Mouse (Mus musculus): ENCODE measurements around the gene Prkab1.

DNA sequence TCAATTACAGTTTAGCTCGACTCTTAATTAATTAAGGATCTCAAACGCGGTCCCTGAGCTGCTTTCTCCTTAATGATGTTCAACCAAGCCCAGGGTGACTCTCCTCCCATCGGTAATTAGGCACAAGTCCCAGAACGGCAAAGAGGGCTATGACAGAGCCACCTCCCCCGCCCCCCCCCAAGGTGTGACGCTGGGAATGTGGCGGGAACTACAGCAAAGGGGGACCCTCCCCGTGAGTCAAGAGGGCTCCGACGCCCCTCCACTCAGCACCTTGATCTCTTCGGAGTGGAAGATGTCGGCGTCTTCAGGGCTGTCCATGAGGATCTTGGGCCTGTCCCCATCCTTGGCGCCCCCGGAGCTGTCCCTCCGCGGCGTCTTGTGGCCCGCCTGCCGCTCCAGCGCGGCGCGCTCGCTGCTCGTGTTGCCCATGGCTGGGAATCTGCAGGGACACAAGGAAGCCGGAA, 455 bp downstream of the Prkab1 start:
- TF ChIP-seq CTCF (IDR thresholded peaks at IDR 0.05; ENCODE audit: low read depth, low read length) (no peak), TAL1 (conservative IDR thresholded peaks at IDR 0.05; ENCODE audit: low read depth, low read length) (no peak), GATA1 (IDR thresholded peaks at IDR 0.05; ENCODE audit: borderline replicate concordance, low read length) (no peak), GATA2 (IDR thresholded peaks at IDR 0.05; ENCODE audit: borderline replicate concordance, low read depth, low read length) (no peak), POLR2AphosphoS5 (IDR thresholded peaks at IDR 0.05; ENCODE audit: insufficient replicate concordance, low read depth, low read length) (no peak)
